Mouse (Mus musculus) B cell, adult 2 months (primary cell): ENCODE results near the gene Traip.

Experiments used
- DNase-seq, 2 experiments: peaks; one replicate each; pipeline ENCODE4 v3.0.0; 2022

Traip gene

GRCm38 (mm10) chr9:107935374-107935773 is 14.6 kb upstream of the Traip start, which contains the start of gene Camkv:
Camkv (plus strand) TSS chr9:107935674.
- DNase-seq, result peak in 1 of 2 experiments; percentile 4

DNA sequence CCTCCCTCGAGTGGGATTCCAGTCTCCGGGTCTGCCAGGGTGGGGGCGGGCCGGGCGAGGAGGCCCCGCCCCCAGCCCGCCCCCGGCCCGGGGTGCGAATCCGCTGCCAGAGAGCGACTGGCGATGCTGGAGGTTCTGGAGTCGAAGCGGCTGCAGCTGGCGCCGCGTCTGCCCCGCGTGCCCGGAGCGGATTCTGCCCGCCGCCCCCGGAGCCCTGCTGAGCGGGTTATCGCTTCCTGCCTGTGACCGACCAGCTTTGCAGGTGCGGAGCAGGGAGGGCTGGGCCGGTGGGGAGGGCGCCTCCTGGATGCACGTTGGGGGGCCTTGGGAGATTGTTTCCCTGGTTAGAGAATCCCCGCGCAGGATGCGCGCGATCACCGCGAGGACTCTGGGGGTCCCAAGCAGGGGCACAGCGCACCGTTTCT is 14.1 kb upstream of the Traip start:
- peak; percentile 57 to 59 for DNase-seq

GRCm38 (mm10) chr9:107936215-107936822 is 13.6 kb upstream of the Traip start:
- DNase-seq, result peak in 1 of 2 experiments; percentile 10

DNA sequence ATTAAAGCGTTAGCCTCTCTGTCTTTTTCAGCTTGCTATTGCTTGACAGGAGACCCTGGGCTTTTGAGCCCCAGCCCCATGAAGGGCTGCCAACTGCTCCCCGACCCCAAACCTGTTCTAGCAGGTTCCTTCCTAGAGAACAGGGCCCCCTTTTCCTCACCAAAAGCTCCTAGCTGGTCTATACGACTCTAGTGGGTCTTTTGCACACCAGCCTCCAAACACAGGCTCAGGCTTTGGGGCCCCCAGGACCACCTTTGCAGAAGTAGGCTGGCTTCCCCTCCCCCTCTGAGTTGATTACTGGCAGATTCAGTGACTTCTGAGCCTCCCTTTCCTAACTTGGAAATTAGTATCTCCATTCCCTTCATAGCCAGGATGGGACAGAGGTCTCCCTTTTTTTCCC is 13.1 kb upstream of the Traip start:
- no peak for DNase-seq

DNA sequence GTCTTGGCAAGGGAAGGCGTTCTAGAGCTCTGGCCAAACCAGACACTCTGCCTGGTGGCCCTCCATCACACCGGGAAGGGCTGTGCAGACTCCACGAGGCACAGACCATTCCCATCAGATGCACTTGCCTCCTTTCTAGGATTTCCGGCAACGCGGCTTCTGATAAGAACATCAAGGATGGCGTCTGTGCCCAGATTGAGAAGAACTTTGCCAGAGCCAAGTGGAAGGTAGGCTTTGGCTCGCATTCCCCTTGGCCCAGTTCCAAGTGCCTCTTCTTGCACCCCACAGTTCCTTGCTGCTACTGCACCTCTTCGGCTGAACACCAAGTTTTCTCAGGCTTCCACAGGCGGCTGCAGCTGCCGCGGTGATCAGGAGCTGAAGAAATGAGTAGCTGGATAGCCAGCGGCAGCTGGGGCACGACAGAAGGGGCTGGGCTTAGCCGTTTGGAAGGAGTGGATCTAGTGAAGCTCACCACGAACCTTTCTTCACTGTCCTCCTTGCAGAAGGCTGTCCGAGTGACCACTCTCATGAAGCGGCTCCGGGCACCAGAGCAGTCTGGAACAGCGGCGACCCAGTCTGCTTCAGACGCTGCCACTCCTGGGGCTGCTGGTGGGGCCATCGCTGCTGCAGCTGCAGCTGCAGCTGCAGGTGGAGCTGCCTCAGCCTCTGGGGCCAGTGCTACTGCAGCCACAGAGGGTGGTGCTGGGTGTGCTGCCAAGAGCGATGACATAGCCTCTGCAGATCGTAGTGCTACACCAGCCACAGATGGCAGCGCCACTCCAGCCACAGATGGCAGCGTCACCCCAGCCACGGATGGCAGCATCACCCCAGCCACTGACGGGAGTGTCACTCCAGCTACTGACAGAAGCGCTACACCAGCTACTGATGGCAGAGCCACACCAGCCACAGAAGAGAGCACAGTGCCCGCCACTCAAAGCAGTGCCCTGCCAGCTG is 2.4 kb upstream of the Traip start:
- DNase-seq, result no peak

- DNase-seq, result peak in 1 of 2 experiments; percentile 12
Measured at GRCm38 (mm10) chr9:107949184-107949921, 583 bp upstream of the Traip start.

- DNase-seq, result peak; percentile 85 to 86
Measured at GRCm38 (mm10) chr9:107950460-107951355, 772 bp downstream of the Traip start.

GRCm38 (mm10) chr9:107955613-107956289 is 5.8 kb downstream of the Traip start:
- DNase-seq, result no peak

DNA sequence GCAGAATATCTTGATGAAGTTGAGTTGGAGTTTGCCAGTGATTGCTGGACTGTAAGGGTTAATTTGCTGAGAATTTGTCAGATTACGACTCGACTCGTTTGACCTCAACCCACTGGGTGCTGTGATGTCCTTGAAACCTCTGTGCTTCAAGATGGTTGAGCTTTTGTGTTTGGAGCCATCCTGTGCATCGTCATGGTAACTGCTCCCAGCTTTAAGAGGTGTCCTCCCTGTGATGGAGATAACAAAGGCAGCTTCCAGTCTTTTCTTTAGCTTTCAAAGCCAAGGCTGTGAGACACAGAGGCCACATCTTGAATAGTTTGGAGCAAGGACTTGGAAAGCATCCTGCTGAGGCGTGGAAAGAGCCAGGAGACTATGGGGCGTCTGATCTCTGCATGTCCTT is 7.2 kb downstream of the Traip start:
- DNase-seq, result no peak

DNA sequence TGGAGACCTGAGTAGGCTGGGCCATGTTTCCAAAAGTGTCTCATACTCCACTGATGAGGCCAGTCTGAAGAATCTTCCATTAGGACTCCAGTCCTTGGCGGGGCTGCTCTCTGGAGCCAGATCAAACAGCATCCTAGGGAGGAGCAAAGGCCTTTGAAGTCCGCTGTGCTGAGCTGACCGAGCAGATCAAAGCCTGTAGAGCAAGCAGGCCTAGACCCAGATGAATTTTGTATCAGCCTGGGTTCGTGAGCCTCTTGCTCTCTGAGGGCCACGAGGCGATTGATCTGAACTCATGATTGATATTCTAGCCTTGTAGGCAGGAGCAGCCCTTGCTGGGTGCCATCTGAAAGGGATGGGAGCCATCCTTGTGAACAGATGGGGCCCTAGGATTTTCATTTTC is 10.0 kb downstream of the Traip start:
- DNase-seq, result no peak

DNA sequence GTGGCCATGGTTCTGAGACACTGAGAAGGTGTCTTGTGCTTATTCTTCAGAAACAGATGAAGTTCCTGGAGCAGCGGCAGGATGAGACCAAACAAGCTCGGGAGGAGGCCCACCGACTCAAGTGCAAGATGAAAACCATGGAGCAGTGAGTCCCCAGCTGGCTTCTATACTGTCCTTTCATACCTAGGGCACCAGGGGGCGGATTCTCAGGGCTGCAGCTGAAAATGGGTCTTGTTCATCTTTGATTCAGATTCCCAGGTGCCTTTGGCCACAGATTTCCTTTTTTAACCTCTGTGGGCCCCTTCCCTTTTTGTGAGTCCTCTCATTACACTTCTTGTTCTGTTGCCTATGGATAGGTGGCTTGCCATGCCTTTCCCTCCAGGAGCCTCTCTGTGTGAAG is 11.0 kb downstream of the Traip start:
- peak; percentile 32 to 42 for DNase-seq

GRCm38 (mm10) chr9:107961351-107961762 is 11.4 kb downstream of the Traip start:
- no peak for DNase-seq

GRCm38 (mm10) chr9:107961881-107962280 is 11.9 kb downstream of the Traip start:
- no peak for DNase-seq

DNA sequence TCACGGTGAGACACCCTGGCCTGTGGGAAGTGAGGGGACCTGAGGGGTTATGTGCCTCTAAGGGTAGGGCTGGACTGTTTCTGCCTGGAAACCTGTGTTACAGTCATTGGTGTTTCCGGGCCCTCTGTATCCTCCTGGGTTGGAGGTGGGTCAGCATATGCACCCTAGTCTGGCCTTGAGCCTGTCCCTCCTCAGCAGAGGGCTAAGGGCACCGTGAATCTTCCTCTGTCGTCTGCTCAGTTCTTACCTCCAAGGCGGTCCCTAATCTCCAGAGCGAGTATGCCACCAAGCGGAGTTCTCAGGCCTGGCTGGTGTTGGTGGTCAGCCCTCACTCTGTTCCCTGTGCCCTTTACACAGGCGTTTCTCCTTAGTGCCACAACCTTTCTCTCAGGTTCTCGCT is 13.0 kb downstream of the Traip start:
- no peak for DNase-seq

- peak; percentile 80 to 81 for DNase-seq
Measured at GRCm38 (mm10) chr9:107963700-107964099, 13.8 kb downstream of the Traip start.

GRCm38 (mm10) chr9:107964681-107965080 is 14.7 kb downstream of the Traip start:
- no peak for DNase-seq

DNA sequence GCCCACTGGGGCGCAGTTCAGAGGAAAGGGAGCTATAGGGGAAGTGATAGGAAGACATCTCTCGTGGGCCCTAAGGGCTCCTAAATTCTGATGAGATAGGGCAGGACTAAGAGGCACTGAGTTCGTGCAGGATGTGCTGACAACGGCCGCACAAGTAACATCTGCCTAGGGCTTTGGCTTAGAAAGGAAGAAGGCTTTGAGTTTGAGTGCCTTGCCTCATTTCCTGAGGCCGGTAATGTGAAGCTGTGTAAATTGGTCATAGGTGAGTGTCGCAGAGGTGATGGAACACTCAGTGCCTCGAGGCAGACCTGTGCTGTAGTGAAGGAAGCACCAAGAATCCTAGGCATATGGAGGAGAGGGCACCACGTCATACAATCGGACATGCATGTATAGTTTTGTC is 16.7 kb downstream of the Traip start:
- DNase-seq, result no peak

- DNase-seq, result no peak
Measured at GRCm38 (mm10) chr9:107967437-107967836, 17.5 kb downstream of the Traip start.

GRCm38 (mm10) chr9:107968531-107968930 is 18.6 kb downstream of the Traip start:
- DNase-seq, result no peak

- no peak for DNase-seq
Measured at GRCm38 (mm10) chr9:107970311-107970710, 20.4 kb downstream of the Traip start.

DNA sequence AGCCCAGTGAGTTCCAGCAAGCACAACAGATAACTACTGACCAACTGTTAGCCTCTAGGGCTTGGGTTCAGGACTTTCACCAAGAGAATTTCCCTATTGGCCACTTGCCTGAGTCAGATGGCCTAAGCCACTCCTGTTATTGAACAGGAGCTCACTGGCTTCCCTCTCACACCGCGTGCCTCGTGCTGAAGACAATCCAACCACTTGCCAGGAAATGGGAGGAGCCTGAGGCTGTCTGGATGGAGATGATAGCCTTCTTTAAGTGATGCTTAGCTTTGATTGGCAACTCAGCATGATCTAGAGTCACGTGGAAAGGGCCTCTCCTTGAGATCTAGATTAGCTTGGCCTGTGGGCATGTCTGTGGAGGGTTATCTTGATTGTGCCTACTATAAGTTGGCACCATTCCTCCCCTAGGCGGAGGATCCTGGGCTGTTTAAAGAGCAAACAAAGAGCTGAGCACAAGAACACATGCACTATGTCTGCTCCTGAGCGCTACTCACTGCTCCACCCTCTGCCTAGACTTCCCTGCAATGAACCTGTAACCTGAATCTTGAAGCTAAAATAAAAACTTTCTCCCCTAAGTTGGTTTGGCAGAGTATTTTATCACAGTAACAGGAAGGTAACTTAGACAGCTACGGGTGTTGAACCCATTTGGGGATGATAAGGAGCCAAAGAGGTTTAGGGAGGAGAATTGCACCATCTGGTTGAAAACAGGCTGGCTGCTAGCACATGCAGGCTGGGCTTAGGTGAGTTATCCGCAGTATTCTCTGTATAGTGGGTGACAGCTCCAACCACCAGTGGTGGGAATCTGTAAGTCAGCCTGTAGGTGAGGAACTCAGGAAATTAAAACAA is 22.0 kb downstream of the Traip start:
- no peak for DNase-seq
